8 mouse cellular contexts compared by ENCODE assay signal in genomic region chr15:103307125-103307524, GRCm38 (mm10). TPM values are rescaled to one million over a fixed set of nuclear protein-coding genes. Genes with fewer than 3 reads are reported as not detected.
DNase-seq lines count a peak whose midpoint lies in the region; ATAC-seq and TF ChIP-seq lines count a peak whose summit lies in the region.

No protein-coding gene starts in this region.

- no peaks in the 10 kb centered on the region for H3K36me3 ChIP-seq in intestine, postnatal 0 days (ENCODE audit: control insufficient read depth, insufficient read depth)
- no peaks in the 10 kb centered on the region for H3K36me3 ChIP-seq in midbrain, embryonic 10.5 days

- TF ChIP-seq CTCF in intestine, postnatal 0 days (IDR thresholded peaks at IDR 0.05; ENCODE audit: low read depth) = peak; percentile 98

- no peak overlapping the region for H3K4me3 ChIP-seq in intestine, postnatal 0 days (ENCODE audit: low read depth, low read length)
- 0 out of 2 replicates have a peak overlapping the region, but pooled peaks have one; percentile 16 for H3K4me3 ChIP-seq in midbrain, embryonic 10.5 days

- peak overlapping the region; percentile 50; the same call in 1 of the 2 replicates for H3K4me2 ChIP-seq in intestine, postnatal 0 days (replicated peaks; ENCODE audit: low read depth)

- no peaks in the 10 kb centered on the region for H3K9me3 ChIP-seq in intestine, postnatal 0 days (ENCODE audit: control insufficient read depth)
- no peaks in the 10 kb centered on the region for H3K9me3 ChIP-seq in midbrain, embryonic 10.5 days (replicated peaks)

- intact Hi-C loops in left cerebral cortex, postnatal 36 days (cut with DNase I) = loop anchor here (2.0 to 10.0 kb wide), 5 partner anchors 22 to 562 kb away; partner anchors contain the start of gene Copz1

- DNase-seq in adrenal gland, adult 2 months = peak; percentile 91
- DNase-seq in embryo, embryonic 9.5 days (ENCODE audit: extremely low spot score) = peak; percentile 94
- peak; percentile 85 to 92 for DNase-seq in left cerebral cortex, postnatal 36 days (ENCODE audit: low spot score in 2 of 2)
- peak; percentile 94 for DNase-seq in midbrain, embryonic 10.5 days (ENCODE audit: low spot score)
- peak; percentile 84 to 85 for DNase-seq in right cerebral cortex, postnatal 36 days (ENCODE audit: low spot score in 2 of 2)
- DNase-seq in urinary bladder, postnatal 4 days (ENCODE audit: low spot score in 2 of 2) = peak; percentile 84 to 94

- 1% methylated on average over 7 of the region's 7 CpGs for WGBS in intestine, postnatal 0 days
- WGBS in midbrain, embryonic 10.5 days = 2% methylated on average over 7 of the region's 7 CpGs

- H3K9ac ChIP-seq in intestine, postnatal 0 days (ENCODE audit: low read depth, low read length) = no peak overlapping the region; the same call in 1 of the 2 replicates

- H3K27me3 ChIP-seq in intestine, postnatal 0 days (replicated peaks; ENCODE audit: control insufficient read depth, insufficient read depth, low read length) = 0 out of 2 replicates have a peak, but pooled peaks cover 2% of the 10 kb centered on the region
- H3K27me3 ChIP-seq in midbrain, embryonic 10.5 days (ENCODE audit: low read depth, poor library complexity, severe bottlenecking) = peaks cover 31% of the 10 kb centered on the region

- ATAC-seq in granulocyte monocyte progenitor cell, adult 5-6 weeks (replicated peaks; ENCODE audit: poor library complexity, severe bottlenecking) = peak; percentile 34
- ATAC-seq in intestine, postnatal 0 days = no peak

- peaks cover 14% of the 10 kb centered on the region for H3K4me1 ChIP-seq in intestine, postnatal 0 days (replicated peaks; ENCODE audit: control insufficient read depth, insufficient read depth, low read length)
- peaks cover 64% of the 10 kb centered on the region for H3K4me1 ChIP-seq in midbrain, embryonic 10.5 days

- H3K27ac ChIP-seq in intestine, postnatal 0 days (ENCODE audit: low read depth, low read length) = peak overlapping the region; percentile 96
- peak overlapping the region; percentile 61 for H3K27ac ChIP-seq in midbrain, embryonic 10.5 days (replicated peaks)

RNA-seq across cellular contexts. Expression of gene Gpr84, which starts 3.3 kb away (rescaled TPM):
- not detected for total RNA-seq in adrenal gland, adult 2 months (2021)
- polyA plus RNA-seq in adrenal gland, adult 2 months (2012; rRNA removed) = 0.09 and 0.15 TPM in 2 replicates
- total RNA-seq in granulocyte monocyte progenitor cell, adult 5-6 weeks (2014; fragmentation: Nextera tagmentation) = 0.77 and 1.0 TPM in 2 replicates
- 0.77 and 1.1 TPM in 2 replicates for total RNA-seq in granulocyte monocyte progenitor cell, adult 5-6 weeks (2017)
- not detected in 2 replicates for polyA plus RNA-seq in intestine, postnatal 0 days (2015; fragmentation: Nextera tagmentation; extraction: Ambion mirVana)
- under 1 TPM; 0.42 to 0.45 TPM for total RNA-seq in left cerebral cortex, postnatal 36 days (2021)
- 0.32 and 0.47 TPM in 2 replicates for polyA plus RNA-seq in midbrain, embryonic 10.5 days (2016; fragmentation: Nextera tagmentation; extraction: Ambion mirVana)

RNA-seq across cellular contexts. Expression of gene Zfp385a, which starts 32.8 kb away (rescaled TPM):
- total RNA-seq in adrenal gland, adult 2 months (2021) = 10 to 100 TPM; 10.1 to 18.3 TPM
- polyA plus RNA-seq in adrenal gland, adult 2 months (2012; rRNA removed) = 16.7 and 17.1 TPM in 2 replicates
- total RNA-seq in granulocyte monocyte progenitor cell, adult 5-6 weeks (2014; fragmentation: Nextera tagmentation) = 17.5 and 24.9 TPM in 2 replicates
- 1.8 and 2.7 TPM in 2 replicates for total RNA-seq in granulocyte monocyte progenitor cell, adult 5-6 weeks (2017)
- 2.9 and 3.1 TPM in 2 replicates for polyA plus RNA-seq in intestine, postnatal 0 days (2015; fragmentation: Nextera tagmentation; extraction: Ambion mirVana)
- 10 to 100 TPM; 64.4 to 73.5 TPM for total RNA-seq in left cerebral cortex, postnatal 36 days (2021)
- polyA plus RNA-seq in midbrain, embryonic 10.5 days (2016; fragmentation: Nextera tagmentation; extraction: Ambion mirVana) = 24.3 and 25.5 TPM in 2 replicates

RNA-seq across cellular contexts. Expression of gene Copz1, which starts 34.6 kb away (rescaled TPM):
- total RNA-seq in adrenal gland, adult 2 months (2021) = 100 to 1,000 TPM; 146 to 152 TPM
- polyA plus RNA-seq in adrenal gland, adult 2 months (2012; rRNA removed) = 51.3 and 59.7 TPM in 2 replicates
- total RNA-seq in granulocyte monocyte progenitor cell, adult 5-6 weeks (2014; fragmentation: Nextera tagmentation) = 229 and 240 TPM in 2 replicates
- 80.3 and 87.2 TPM in 2 replicates for total RNA-seq in granulocyte monocyte progenitor cell, adult 5-6 weeks (2017)
- 248 and 253 TPM in 2 replicates for polyA plus RNA-seq in intestine, postnatal 0 days (2015; fragmentation: Nextera tagmentation; extraction: Ambion mirVana)
- 10 to 100 TPM; 87.8 to 95.9 TPM for total RNA-seq in left cerebral cortex, postnatal 36 days (2021)
- 288 and 291 TPM in 2 replicates for polyA plus RNA-seq in midbrain, embryonic 10.5 days (2016; fragmentation: Nextera tagmentation; extraction: Ambion mirVana)

RNA-seq across cellular contexts. Expression of gene Nfe2, which starts 48.9 kb away (rescaled TPM):
- under 1 TPM; 0.21 to 0.95 TPM for total RNA-seq in adrenal gland, adult 2 months (2021)
- 0.38 and 0.83 TPM in 2 replicates for polyA plus RNA-seq in adrenal gland, adult 2 months (2012; rRNA removed)
- 159 and 180 TPM in 2 replicates for total RNA-seq in granulocyte monocyte progenitor cell, adult 5-6 weeks (2014; fragmentation: Nextera tagmentation)
- total RNA-seq in granulocyte monocyte progenitor cell, adult 5-6 weeks (2017) = 112 and 174 TPM in 2 replicates
- 0.82 and 0.90 TPM in 2 replicates for polyA plus RNA-seq in intestine, postnatal 0 days (2015; fragmentation: Nextera tagmentation; extraction: Ambion mirVana)
- not detected for total RNA-seq in left cerebral cortex, postnatal 36 days (2021)
- 5.6 and 6.4 TPM in 2 replicates for polyA plus RNA-seq in midbrain, embryonic 10.5 days (2016; fragmentation: Nextera tagmentation; extraction: Ambion mirVana)

RNA-seq across cellular contexts. Expression of gene Itga5, which starts 59.4 kb away (rescaled TPM):
- total RNA-seq in adrenal gland, adult 2 months (2021) = 10 to 100 TPM; 28.4 to 36.0 TPM
- polyA plus RNA-seq in adrenal gland, adult 2 months (2012; rRNA removed) = 28.5 and 33.7 TPM in 2 replicates
- 24.7 and 29.8 TPM in 2 replicates for total RNA-seq in granulocyte monocyte progenitor cell, adult 5-6 weeks (2014; fragmentation: Nextera tagmentation)
- total RNA-seq in granulocyte monocyte progenitor cell, adult 5-6 weeks (2017) = 5.0 and 12.7 TPM in 2 replicates
- polyA plus RNA-seq in intestine, postnatal 0 days (2015; fragmentation: Nextera tagmentation; extraction: Ambion mirVana) = 25.0 and 25.8 TPM in 2 replicates
- 1 to 10 TPM; 2.8 to 4.3 TPM for total RNA-seq in left cerebral cortex, postnatal 36 days (2021)
- polyA plus RNA-seq in midbrain, embryonic 10.5 days (2016; fragmentation: Nextera tagmentation; extraction: Ambion mirVana) = 26.1 and 26.4 TPM in 2 replicates
